8 mouse cellular contexts compared by ENCODE assay signal in the genomic region with DNA sequence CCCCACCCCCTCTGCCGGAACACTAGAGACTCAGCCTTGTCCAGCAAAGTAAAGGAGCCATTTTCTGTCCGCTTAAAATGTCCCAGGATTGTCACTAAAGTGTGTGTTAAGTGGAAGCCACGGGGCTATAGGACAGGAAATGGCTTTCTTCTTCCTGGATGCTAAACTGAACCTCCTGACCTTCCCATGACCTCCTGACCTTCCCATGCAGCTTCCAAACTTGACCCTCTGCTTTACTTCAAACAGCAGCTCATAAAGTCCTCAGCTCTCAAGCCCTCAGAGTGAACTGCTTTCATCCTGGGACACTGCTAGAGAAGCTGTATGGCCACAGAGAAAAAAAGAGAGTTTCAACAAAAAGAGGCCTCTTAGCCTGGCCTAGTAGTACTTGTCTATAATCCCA. TPM values are rescaled to one million over a fixed set of nuclear protein-coding genes. Genes with fewer than 3 reads are reported as not detected.
DNase-seq lines count a peak whose midpoint lies in the region; ATAC-seq lines count a peak whose summit lies in the region.

No protein-coding gene starts in this region.

- peak overlapping the region; percentile 68 for H3K27ac ChIP-seq in kidney, embryonic 15.5 days
- peak overlapping the region; percentile 85 for H3K27ac ChIP-seq in limb, embryonic 10.5 days
- H3K27ac ChIP-seq in midbrain, embryonic 14.5 days (replicated peaks; ENCODE audit: low read depth, low read length): no peak overlapping the region

- H3K36me3 ChIP-seq in erythroblast, embryonic 14.5 days (ENCODE audit: control insufficient read depth): peaks cover 24% of the 10 kb centered on the region
- H3K36me3 ChIP-seq in kidney, embryonic 15.5 days: no peaks in the 10 kb centered on the region
- no peaks in the 10 kb centered on the region for H3K36me3 ChIP-seq in limb, embryonic 10.5 days
- no peaks in the 10 kb centered on the region for H3K36me3 ChIP-seq in midbrain, embryonic 14.5 days (ENCODE audit: control insufficient read depth, insufficient read depth, low read length)

- H3K4me3 ChIP-seq in erythroblast, embryonic 14.5 days (replicated peaks): peak overlapping the region; percentile 70
- no peak overlapping the region for H3K4me3 ChIP-seq in kidney, embryonic 15.5 days (replicated peaks)
- H3K4me3 ChIP-seq in limb, embryonic 10.5 days: peak overlapping the region; percentile 81
- no peak overlapping the region for H3K4me3 ChIP-seq in midbrain, embryonic 14.5 days (replicated peaks; ENCODE audit: low read depth, low read length)

- H3K9ac ChIP-seq in kidney, embryonic 15.5 days: no peak overlapping the region
- H3K9ac ChIP-seq in midbrain, embryonic 14.5 days (replicated peaks; ENCODE audit: low read length): no peak overlapping the region

- no peaks in the 10 kb centered on the region for H3K9me3 ChIP-seq in erythroblast, embryonic 14.5 days (ENCODE audit: control insufficient read depth, low read length)
- H3K9me3 ChIP-seq in kidney, embryonic 15.5 days (replicated peaks): no peaks in the 10 kb centered on the region
- no peaks in the 10 kb centered on the region for H3K9me3 ChIP-seq in limb, embryonic 10.5 days (replicated peaks)
- H3K9me3 ChIP-seq in midbrain, embryonic 14.5 days (ENCODE audit: control insufficient read depth, low read length): no peaks in the 10 kb centered on the region

- peaks cover 56% of the 10 kb centered on the region for H3K4me1 ChIP-seq in erythroblast, embryonic 14.5 days (ENCODE audit: control insufficient read depth)
- H3K4me1 ChIP-seq in kidney, embryonic 15.5 days: peaks cover 41% of the 10 kb centered on the region
- peaks cover 49% of the 10 kb centered on the region for H3K4me1 ChIP-seq in limb, embryonic 10.5 days
- peaks cover 15% of the 10 kb centered on the region; the same call in 1 of the 2 replicates for H3K4me1 ChIP-seq in midbrain, embryonic 14.5 days (ENCODE audit: control insufficient read depth, insufficient read depth, low read length)

- 21% methylated on average over 3 of the region's 3 CpGs for WGBS in kidney, embryonic 15.5 days
- WGBS in limb, embryonic 10.5 days: 9% methylated on average over 3 of the region's 3 CpGs
- WGBS in midbrain, embryonic 14.5 days: 52% methylated on average over 3 of the region's 3 CpGs

- H3K27me3 ChIP-seq in erythroblast, embryonic 14.5 days (ENCODE audit: control insufficient read depth): peaks cover 51% of the 10 kb centered on the region
- peaks cover 8% of the 10 kb centered on the region for H3K27me3 ChIP-seq in kidney, embryonic 15.5 days
- peaks cover 12% of the 10 kb centered on the region; the same call in 1 of the 2 replicates for H3K27me3 ChIP-seq in limb, embryonic 10.5 days (ENCODE audit: low read depth, poor library complexity, severe bottlenecking)
- H3K27me3 ChIP-seq in midbrain, embryonic 14.5 days (ENCODE audit: control insufficient read depth, insufficient read depth, low read length): peaks cover 12% of the 10 kb centered on the region

- H3K4me2 ChIP-seq in kidney, embryonic 15.5 days: peak overlapping the region; percentile 87
- H3K4me2 ChIP-seq in midbrain, embryonic 14.5 days (ENCODE audit: low read length): peak overlapping the region; percentile 97

- DNase-seq in kidney, postnatal 36 days: no peak
- no peak for DNase-seq in limb, embryonic 10.5 days (ENCODE audit: low spot score)
- DNase-seq in midbrain, embryonic 14.5 days: no peak
- no peak for DNase-seq in layer of hippocampus, adult 11-12 months (ENCODE audit: low spot score)
- no peak for DNase-seq in right cerebral cortex, postnatal 36 days (ENCODE audit: low spot score in 2 of 2)

- no peak for ATAC-seq in erythroblast, adult 5-6 weeks (replicated peaks; ENCODE audit: low FRiP score, poor library complexity, severe bottlenecking)
- ATAC-seq in kidney, embryonic 15.5 days (replicated peaks; ENCODE audit: low FRiP score): no peak
- no peak for ATAC-seq in midbrain, embryonic 14.5 days (ENCODE audit: low FRiP score, low TSS enrichment)

RNA-seq across cellular contexts. Expression of gene Dok4, which starts 0.7 kb away (rescaled TPM):
- 11.8 and 12.5 TPM in 2 replicates for polyA plus RNA-seq in erythroblast, embryonic 14.5 days (2012)
- 1.2 and 1.5 TPM in 2 replicates for total RNA-seq in erythroblast, adult 5-6 weeks (2015; ENCODE audit: low replicate concordance)
- 4.0 and 6.0 TPM in 2 replicates for total RNA-seq in erythroblast, adult 5-6 weeks (2017; ENCODE audit: low replicate concordance)
- 27.0 and 32.8 TPM in 2 replicates for polyA plus RNA-seq in kidney, embryonic 15.5 days (2015; fragmentation: Nextera tagmentation; extraction: Ambion mirVana)
- polyA plus RNA-seq in limb, embryonic 10.5 days (2016; fragmentation: Nextera tagmentation; extraction: Ambion mirVana): 23.4 and 33.1 TPM in 2 replicates
- 65.0 and 77.9 TPM in 2 replicates for polyA plus RNA-seq in midbrain, embryonic 14.5 days (2014; fragmentation: Nextera tagmentation; extraction: Ambion mirVana)

RNA-seq across cellular contexts. Expression of gene Polr2c, which starts 19.6 kb away (rescaled TPM):
- 3.5 and 4.1 TPM in 2 replicates for polyA plus RNA-seq in erythroblast, embryonic 14.5 days (2012)
- 29.8 and 37.4 TPM in 2 replicates for total RNA-seq in erythroblast, adult 5-6 weeks (2015; ENCODE audit: low replicate concordance)
- 26.9 and 36.0 TPM in 2 replicates for total RNA-seq in erythroblast, adult 5-6 weeks (2017; ENCODE audit: low replicate concordance)
- 155 and 157 TPM in 2 replicates for polyA plus RNA-seq in kidney, embryonic 15.5 days (2015; fragmentation: Nextera tagmentation; extraction: Ambion mirVana)
- 201 and 208 TPM in 2 replicates for polyA plus RNA-seq in limb, embryonic 10.5 days (2016; fragmentation: Nextera tagmentation; extraction: Ambion mirVana)
- polyA plus RNA-seq in midbrain, embryonic 14.5 days (2014; fragmentation: Nextera tagmentation; extraction: Ambion mirVana): 117 and 127 TPM in 2 replicates

RNA-seq across cellular contexts. Expression of gene Ciapin1, which starts 38.7 kb away (rescaled TPM):
- polyA plus RNA-seq in erythroblast, embryonic 14.5 days (2012): 37.6 and 98.2 TPM in 2 replicates
- 16.7 and 30.3 TPM in 2 replicates for total RNA-seq in erythroblast, adult 5-6 weeks (2015; ENCODE audit: low replicate concordance)
- 27.0 and 27.2 TPM in 2 replicates for total RNA-seq in erythroblast, adult 5-6 weeks (2017; ENCODE audit: low replicate concordance)
- 115 and 126 TPM in 2 replicates for polyA plus RNA-seq in kidney, embryonic 15.5 days (2015; fragmentation: Nextera tagmentation; extraction: Ambion mirVana)
- polyA plus RNA-seq in limb, embryonic 10.5 days (2016; fragmentation: Nextera tagmentation; extraction: Ambion mirVana): 195 and 198 TPM in 2 replicates
- polyA plus RNA-seq in midbrain, embryonic 14.5 days (2014; fragmentation: Nextera tagmentation; extraction: Ambion mirVana): 166 and 200 TPM in 2 replicates

RNA-seq across cellular contexts. Expression of gene Coq9, which starts 38.7 kb away (rescaled TPM):
- 6.4 and 9.5 TPM in 2 replicates for polyA plus RNA-seq in erythroblast, embryonic 14.5 days (2012)
- 4.4 and 10.7 TPM in 2 replicates for total RNA-seq in erythroblast, adult 5-6 weeks (2015; ENCODE audit: low replicate concordance)
- total RNA-seq in erythroblast, adult 5-6 weeks (2017; ENCODE audit: low replicate concordance): 27.3 and 54.5 TPM in 2 replicates
- 81.0 and 83.6 TPM in 2 replicates for polyA plus RNA-seq in kidney, embryonic 15.5 days (2015; fragmentation: Nextera tagmentation; extraction: Ambion mirVana)
- polyA plus RNA-seq in limb, embryonic 10.5 days (2016; fragmentation: Nextera tagmentation; extraction: Ambion mirVana): 51.2 and 65.5 TPM in 2 replicates
- 54.9 and 56.0 TPM in 2 replicates for polyA plus RNA-seq in midbrain, embryonic 14.5 days (2014; fragmentation: Nextera tagmentation; extraction: Ambion mirVana)

RNA-seq across cellular contexts. Expression of gene Ccdc102a, which starts 41.1 kb away (rescaled TPM):
- 0.02 and 0.06 TPM in 2 replicates for polyA plus RNA-seq in erythroblast, embryonic 14.5 days (2012)
- not detected in 2 replicates for total RNA-seq in erythroblast, adult 5-6 weeks (2015; ENCODE audit: low replicate concordance)
- total RNA-seq in erythroblast, adult 5-6 weeks (2017; ENCODE audit: low replicate concordance): 1.3 and 1.4 TPM in 2 replicates
- 21.6 and 24.1 TPM in 2 replicates for polyA plus RNA-seq in kidney, embryonic 15.5 days (2015; fragmentation: Nextera tagmentation; extraction: Ambion mirVana)
- 27.0 and 32.3 TPM in 2 replicates for polyA plus RNA-seq in limb, embryonic 10.5 days (2016; fragmentation: Nextera tagmentation; extraction: Ambion mirVana)
- polyA plus RNA-seq in midbrain, embryonic 14.5 days (2014; fragmentation: Nextera tagmentation; extraction: Ambion mirVana): 3.6 and 5.2 TPM in 2 replicates

Comparison
In these comparisons a context has a peak if more than half of its experiments do, and no peak if none do; other contexts are left out.
1. H3K4me3 ChIP-seq: peak in erythroblast, embryonic 14.5 days (single experiment) and limb, embryonic 10.5 days (single experiment); none in kidney, embryonic 15.5 days (single experiment) and midbrain, embryonic 14.5 days (single experiment).
2. RNA of gene Polr2c, which starts 19.6 kb away (polyA plus RNA-seq): 201 to 208 TPM in limb, embryonic 10.5 days, 155 to 157 TPM in kidney, embryonic 15.5 days and 117 to 127 TPM in midbrain, embryonic 14.5 days; 3.5 to 4.1 TPM in erythroblast, embryonic 14.5 days; every median in the first group is over 10 times any median in the second.